Mouse (Mus musculus) gastrocnemius, adult 2 months (tissue): ENCODE data around the gene Anxa9. TPM values are rescaled to one million over a fixed set of nuclear protein-coding genes. Genes with fewer than 3 reads are reported as not detected.

Source experiments
- DNase-seq: peaks from one replicate; pipeline ENCODE4 v3.0.0; 2022
- H3K27ac ChIP-seq: fragments of 200-600 bp; 2 replicates; pipeline ENCODE4 v1.8.1; 2022; ENCODE audit warnings: mild to moderate bottlenecking
- H3K4me3 ChIP-seq: fragments of 200-600 bp; 2 replicates; pipeline ENCODE4 v1.8.1; 2022; ENCODE audit warnings: mild to moderate bottlenecking, moderate library complexity
- CTCF ChIP-seq: fragments of 200-600 bp; IDR thresholded peaks from 2 replicates; pipeline ENCODE4 v1.8.1; 2022; ENCODE audit warnings: antibody characterized with exemption, mild to moderate bottlenecking, moderate library complexity
- intact Hi-C: fragments of 180-260 bp; cut with DNase I; formaldehyde crosslinking; loops from one replicate; pipeline ENCODE4 v1.15.1; 2025
- total RNA-seq, 2 experiments: library from RNA; stranded (reverse); gene quantifications; 2 replicates each; pipeline ENCODE4 v1.2.3; 2021

The Anxa9 gene
- total RNA-seq, 2 experiments from 2014 or later: not detected

DNA sequence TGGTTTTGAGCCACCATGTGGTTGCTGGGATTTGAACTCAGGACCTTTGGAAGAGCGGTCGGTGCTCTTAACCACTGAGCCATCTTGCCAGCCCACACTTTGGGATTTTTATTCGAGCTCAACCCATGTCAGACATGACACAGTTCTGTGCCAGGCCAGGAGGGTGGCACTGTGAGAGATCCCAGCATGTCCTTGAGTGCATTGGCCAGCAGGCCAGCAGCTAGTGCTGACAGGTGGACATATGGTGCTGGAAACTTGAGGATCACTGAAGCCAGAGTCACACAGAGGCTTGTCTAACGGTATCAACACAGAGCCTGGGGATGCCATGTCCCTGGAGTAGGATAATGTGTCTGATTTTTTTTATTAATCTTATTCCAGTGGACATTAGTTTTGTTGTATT, 17.6 kb downstream of the Anxa9 start:
- no peak for TF ChIP-seq CTCF
- no peak overlapping the region for H3K27ac ChIP-seq
- H3K4me3 ChIP-seq: no peak overlapping the region
- intact Hi-C loops: no loop called here
- no peak for DNase-seq

DNA sequence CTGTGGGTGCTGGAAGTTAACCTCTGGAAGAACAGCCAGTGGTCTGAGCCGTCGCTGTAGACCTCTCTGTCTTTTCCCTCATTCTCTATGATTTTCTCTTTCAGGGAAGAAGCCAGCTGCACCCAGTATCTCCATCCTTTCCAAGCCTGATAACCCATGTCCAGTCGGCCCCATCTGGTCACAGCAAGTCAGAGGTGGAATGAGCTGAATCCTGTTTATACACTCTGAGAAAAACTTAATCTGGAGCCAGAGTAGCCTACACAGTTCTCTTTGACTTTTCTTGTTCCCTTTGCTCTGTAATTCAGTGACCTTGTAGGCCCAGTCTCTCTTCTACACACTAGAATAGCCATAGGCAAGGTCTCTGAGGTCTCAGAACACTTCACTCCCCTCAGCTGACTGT, 19.4 kb downstream of the Anxa9 start:
- H3K4me3 ChIP-seq: no peak overlapping the region
- TF ChIP-seq CTCF: no peak
- no peak overlapping the region for H3K27ac ChIP-seq
- no peak for DNase-seq
- intact Hi-C loops: loop anchor here (2.0 kb wide), 1 partner anchor 23 kb away; no protein-coding TSS in a partner anchor

DNA sequence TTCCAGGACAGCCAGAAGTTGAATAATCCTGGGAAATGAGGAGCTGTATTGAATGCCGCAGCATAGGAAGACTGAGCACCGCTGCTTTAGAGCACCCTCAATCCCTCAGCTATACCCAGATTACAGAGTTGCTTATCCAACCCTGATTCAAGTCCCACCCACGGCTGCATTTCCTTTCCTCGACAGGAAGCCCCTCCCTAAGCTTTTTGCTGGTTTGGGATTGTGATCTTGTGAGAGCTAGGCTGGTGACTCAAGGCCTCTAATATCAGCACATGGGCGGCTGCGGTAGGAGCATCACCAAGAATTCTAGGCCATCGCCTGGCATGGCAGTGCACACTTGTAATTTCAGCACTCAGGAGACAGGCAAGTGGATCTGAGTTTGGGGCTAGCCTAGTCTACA, 20.5 kb downstream of the Anxa9 start:
- TF ChIP-seq CTCF: no peak
- peak overlapping the region; percentile 66 for H3K27ac ChIP-seq
- DNase-seq: no peak

DNA sequence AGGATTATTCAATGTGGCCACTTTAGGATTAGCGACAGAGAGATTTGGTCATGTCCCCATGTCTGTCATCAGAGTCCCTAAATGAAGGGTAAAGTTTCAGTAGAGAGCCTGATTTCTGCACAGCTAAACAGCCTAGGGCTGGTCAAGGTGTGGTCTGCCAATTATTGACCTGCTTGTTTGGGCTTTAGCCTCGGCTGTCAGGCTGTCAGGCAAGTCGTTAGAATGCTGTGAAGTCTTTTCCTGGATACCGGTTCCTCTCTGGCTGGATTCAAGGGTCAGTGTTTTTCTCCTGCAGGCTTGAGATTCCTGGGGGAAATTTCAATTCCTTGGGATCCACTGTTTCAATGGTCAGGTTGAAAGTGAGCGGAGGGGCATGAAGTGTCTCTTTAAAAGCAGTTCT, 21.0 kb downstream of the Anxa9 start:
- Histone ChIP-seq H3K4me3 (peak overlapping the region; percentile 35), H3K27ac (peak overlapping the region; percentile 66)
- intact Hi-C loops: loop anchor here (2.0 kb wide), 1 partner anchor 25 kb away; no protein-coding TSS in a partner anchor
- TF ChIP-seq CTCF: no peak
- no peak for DNase-seq

More for the DNA sequence above, 20.5 kb downstream of the Anxa9 start:
- peak overlapping the region; percentile 35 for H3K4me3 ChIP-seq
- intact Hi-C loops: loop anchor here (2.0 kb wide), 1 partner anchor 24 kb away; no protein-coding TSS in a partner anchor

DNA sequence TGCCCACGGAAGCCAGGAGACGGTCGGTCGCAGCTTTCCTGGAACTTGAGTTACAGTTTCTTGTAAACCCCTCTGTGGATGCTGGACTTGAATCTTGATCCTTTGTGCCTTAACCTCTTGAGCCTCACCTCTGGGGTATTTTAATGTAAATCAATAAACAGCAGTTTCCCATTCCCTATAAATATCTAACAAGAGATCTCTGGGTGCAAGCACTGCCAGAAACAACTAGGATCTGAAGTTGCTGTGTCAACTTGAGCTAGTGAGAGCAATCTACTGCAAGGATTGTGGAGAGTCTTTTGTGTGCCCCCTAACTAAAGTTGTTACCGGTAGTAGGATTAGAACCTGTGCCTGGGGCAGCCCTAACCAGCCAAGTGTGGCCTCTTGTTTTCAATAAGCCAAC, 21.6 kb downstream of the Anxa9 start:
- Histone ChIP-seq H3K27ac (peak overlapping the region; percentile 66), H3K4me3 (peak overlapping the region; percentile 17)
- intact Hi-C loops: no loop called here
- TF ChIP-seq CTCF: no peak
- DNase-seq: no peak

DNA sequence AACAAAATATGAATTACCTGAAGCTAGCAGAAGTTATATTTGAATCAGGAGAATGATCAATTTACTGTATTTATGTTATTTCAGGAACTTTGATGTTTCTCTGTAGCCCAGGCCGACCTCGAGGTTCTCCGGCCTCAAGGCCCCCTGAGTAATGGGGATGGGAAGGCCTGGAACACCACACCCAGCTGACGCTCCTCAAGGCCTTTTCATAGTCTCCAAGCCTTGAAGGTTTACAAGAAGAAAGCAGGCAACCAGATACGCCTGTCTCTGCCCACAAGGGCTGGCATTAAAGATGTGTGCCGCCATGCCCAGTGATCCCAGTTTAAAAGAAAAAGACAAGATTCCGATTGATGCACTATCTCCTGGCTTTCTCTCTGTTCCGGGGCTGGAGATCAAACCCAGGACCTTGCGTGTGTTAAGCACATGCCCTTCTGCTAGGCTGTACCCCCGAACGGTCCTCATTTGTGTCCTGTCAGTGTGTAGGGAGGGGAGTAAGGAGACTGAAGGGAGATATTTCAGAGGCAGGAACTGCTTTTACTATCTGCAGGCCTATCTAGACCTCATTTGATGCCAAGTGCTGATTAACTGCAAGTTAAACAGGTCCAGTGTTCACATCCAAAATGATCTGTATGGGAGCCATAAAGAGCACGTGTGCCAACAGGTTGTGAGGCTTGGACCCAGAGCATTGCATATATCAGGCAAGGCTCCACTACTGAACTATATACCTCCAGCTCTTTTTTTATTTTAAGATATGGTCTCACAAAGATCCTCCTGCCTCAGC, 22.3 kb downstream of the Anxa9 start:
- intact Hi-C loops: no loop called here
- DNase-seq: no peak
- Histone ChIP-seq H3K27ac (peak overlapping the region; percentile 95), H3K4me3 (peak overlapping the region; percentile 88)
- TF ChIP-seq CTCF: no peak

DNA sequence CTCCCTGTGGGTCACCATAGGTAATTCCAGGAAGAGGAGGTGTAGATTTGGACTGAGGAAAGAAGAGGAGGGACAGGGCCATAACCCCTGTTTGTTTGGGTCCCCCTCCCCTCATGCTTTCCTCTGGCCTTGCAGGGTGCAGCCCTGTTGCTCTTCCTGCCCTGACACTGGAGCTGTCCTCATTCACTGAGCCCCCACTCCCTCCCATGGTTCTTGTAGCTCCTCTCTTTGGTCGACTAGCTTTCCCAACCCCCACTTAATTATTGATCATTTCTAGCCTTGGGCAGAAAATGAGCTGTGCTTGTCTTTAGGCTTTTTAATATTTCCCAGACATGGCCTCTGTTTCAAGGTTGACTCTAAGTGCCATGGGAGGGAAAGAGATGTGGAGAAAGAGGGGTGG, 22.9 kb downstream of the Anxa9 start:
- TF ChIP-seq CTCF: no peak
- H3K4me3 ChIP-seq: peak overlapping the region; percentile 88
- intact Hi-C loops: no loop called here
- DNase-seq: no peak
- H3K27ac ChIP-seq: peak overlapping the region; percentile 95

DNA sequence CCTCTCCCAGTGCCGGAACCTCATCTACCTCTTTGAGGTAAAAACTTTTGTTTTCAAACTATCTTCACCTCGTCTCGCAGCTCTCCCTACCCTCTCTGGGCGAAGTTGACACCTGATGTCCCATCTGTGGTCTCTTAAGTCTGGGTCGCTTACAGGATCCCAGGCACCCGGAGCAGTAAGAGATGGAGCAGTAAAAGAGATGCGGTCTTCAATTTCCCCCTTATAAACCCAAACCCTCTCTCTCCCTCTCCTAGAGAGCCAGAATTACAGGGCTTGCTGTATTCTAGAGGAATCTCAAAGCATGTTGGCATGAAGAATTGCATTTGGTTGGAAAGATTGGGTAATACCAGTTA, 23.4 kb downstream of the Anxa9 start:
- Histone ChIP-seq H3K4me3 (peak overlapping the region; percentile 88), H3K27ac (peak overlapping the region; percentile 95)
- no peak for TF ChIP-seq CTCF
- intact Hi-C loops: no loop called here
- no peak for DNase-seq

DNA sequence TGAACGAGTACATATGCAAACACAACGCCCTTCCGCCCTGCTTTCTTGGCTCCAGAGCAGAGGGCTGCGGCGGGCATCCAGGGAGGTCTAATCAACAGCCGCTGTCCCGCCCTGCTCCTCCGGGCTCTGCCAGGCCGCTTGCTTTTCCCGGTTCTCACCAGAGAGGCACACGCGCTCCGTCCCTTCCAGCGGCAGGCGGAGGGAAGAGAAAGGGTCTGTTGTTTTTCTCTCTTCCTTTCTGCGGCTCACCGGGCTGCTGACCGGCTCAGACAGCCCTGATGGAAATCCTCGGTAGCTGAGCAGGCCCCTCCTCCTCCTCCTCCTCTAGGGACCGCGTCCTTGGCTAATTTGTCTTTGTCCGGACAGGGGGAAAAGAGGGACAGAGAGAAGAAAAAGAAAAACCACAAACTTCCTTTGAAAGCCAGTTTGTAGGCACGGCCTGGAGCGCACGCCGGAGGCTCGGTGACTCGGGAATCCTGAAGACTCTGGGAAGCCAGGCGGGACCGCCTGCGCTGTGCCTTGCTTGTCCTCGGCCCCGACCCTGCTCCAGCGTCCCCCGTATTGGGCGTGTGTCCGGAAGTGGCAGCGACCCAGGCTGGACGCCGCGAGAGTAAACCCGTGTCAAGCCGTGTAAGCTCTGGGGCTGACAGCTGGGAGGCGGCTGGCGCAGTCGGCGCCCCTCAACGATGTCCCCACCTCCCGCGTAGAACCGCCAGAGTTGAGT, 23.9 kb downstream of the Anxa9 start:
- intact Hi-C loops: no loop called here
- peak overlapping the region; percentile 95 for H3K27ac ChIP-seq
- peak; percentile 34 for TF ChIP-seq CTCF
- DNase-seq: peak; percentile 91
- H3K4me3 ChIP-seq: peak overlapping the region; percentile 88

DNA sequence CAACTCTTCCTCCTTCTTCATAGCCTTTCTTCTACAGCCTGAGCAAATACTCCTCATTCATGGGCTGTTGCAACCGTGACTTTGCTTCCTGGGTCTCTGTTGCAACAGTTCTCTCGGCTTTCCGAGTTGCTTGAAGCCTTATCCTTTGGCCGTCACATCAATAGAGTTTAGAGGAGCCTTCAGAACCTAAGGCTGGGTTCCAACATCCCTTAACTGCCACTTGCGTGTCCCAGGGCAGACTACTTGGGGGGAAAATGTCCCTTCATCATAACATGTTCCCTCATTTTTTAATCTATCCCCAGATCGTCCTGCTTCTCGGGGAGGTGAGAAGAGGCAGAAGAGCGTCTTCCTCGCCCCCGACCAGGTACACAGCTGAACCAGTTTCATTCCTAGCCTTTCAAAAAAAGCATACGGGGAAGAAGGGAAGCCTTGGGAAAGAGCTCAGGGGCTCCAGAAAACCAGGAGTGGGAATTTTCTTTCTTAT, 24.6 kb downstream of the Anxa9 start:
- H3K27ac ChIP-seq: peak overlapping the region; percentile 95
- peak; percentile 53 for DNase-seq
- peak overlapping the region; percentile 88 for H3K4me3 ChIP-seq
- intact Hi-C loops: no loop called here
- TF ChIP-seq CTCF: no peak

DNA sequence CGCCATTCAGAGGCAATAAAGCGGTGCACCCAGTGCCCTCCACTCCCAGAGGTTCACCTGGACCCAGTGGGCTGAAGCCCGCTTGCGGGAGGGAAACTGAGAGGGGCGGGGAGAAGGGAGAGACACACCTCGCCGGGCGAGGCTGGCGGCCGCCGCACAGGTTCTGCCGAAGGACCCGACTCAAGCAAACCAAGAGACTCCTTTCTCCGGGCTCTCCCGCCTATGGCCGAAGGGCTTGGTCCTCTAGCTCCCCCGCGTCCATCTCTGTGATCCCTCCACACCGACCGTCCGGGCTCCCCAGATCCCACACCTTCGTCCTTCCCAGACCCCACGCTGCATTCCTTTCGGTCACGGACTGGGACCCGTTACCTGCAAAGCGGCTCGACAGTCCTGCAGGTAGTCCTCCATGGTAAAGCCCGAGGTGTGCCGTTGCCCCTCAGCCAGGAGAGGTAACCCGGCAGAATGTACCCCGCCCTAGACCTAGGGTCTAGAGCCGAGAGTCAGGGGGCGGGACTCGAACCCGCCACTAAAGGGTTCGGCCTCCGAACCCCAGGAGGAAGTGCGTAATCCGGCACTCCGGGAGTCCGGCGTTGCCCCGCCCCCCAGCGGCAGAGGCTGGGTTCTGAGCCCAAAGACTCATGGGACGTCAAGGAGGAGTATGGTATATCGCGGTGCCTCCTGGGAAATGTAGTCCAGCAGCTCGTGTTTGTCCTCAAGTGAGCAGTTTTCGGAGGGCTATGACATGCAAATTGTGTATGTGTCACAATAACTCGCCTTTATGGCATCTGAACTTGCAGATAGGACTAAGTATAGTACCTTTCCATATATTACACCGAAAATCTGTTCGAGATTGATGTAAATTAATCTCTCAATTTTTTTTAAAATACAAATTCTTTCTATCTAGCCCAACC, 25.5 kb downstream of the Anxa9 start, which contains the start of the genes Mindy1 and Prune1:
TSS of gene Mindy1 (plus strand) at position 130 of the 911 bp plus-strand sequence.
TSS of gene Prune1 (minus strand) at position 861 of the 911 bp plus-strand sequence.
- peak; percentile 43 for TF ChIP-seq CTCF
- peak; percentile 100 for DNase-seq
- intact Hi-C loops: no loop called here
- peak within 1 kb of the TSS; percentile 95 for H3K27ac ChIP-seq
- peak within 1 kb of the TSS; percentile 88 for H3K4me3 ChIP-seq

DNA sequence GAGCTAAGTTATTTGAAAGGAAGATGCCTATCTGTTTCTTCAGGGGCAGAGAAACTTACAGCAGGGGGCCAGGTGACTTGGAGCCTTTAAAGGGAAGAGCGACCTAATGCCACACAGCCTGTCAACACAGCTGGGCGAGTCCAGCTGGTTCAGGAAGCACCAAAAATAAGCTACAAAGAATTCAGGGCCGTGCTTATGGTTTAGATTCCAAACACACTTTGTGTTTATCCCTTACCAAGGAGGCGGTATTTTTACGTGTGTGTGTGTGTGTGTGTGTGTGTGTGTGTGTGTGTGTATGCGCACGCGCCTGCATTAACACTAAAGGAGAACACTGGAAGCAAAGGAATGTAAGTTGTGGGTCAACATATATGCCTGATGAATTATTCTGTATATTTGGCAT, 26.2 kb downstream of the Anxa9 start:
- peak overlapping the region; percentile 88 for H3K4me3 ChIP-seq
- no peak for DNase-seq
- intact Hi-C loops: no loop called here
- no peak for TF ChIP-seq CTCF
- H3K27ac ChIP-seq: peak overlapping the region; percentile 95
